Mouse (Mus musculus): Measurements from ENCODE around the gene Nupl1.

DNA sequence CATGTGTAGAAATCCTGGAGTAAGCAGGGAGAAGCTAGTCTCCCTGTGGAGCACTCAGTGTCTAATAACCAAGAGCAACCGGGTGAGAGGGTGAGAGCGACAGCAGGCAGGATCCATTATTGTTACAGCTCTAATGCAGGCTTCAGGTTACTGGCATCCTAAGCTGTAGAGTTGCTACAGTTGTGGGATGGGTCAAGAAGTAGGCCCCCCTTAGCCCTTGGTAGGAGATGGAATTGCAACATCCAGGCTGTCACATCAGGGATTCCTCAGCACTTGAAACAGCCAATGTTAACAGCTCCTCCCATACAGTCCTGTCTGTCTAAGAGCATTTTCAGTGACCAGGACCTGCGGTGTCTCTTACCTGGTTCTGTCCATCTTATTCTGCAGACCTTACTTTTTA lies 5.1 kb upstream of the Nupl1 start:
- TF ChIP-seq CTCF (IDR thresholded peaks at IDR 0.05) (no peak), EP300 (IDR thresholded peaks at IDR 0.05; ENCODE audit: insufficient read depth, low read depth, low read length) (no peak)

All from heart, adult 2 months (tissue).